Mouse (Mus musculus) limb, embryonic 10.5 days (tissue): ENCODE measurements around the gene Prmt6. TPM values are rescaled to one million over a fixed set of nuclear protein-coding genes. Genes with fewer than 3 reads are reported as not detected.

ENCODE experiments used
- DNase-seq: peaks from one replicate; pipeline ENCODE4 v3.0.0-alpha.2; 2017; ENCODE audit warnings: low spot score
- H3K27ac ChIP-seq: fragments of 300-500 bp; sonication (generic); 2 replicates; pipeline ENCODE4 v1.5.1; 2016; ENCODE audit warnings: mild to moderate bottlenecking
- H3K27me3 ChIP-seq: fragments of 300-500 bp; sonication (generic); 2 replicates; pipeline ENCODE4 v1.6.1; 2016; ENCODE audit warnings: low read depth, mild to moderate bottlenecking; ENCODE audit not compliant: poor library complexity, severe bottlenecking
- H3K36me3 ChIP-seq: fragments of 300-500 bp; sonication (generic); 2 replicates; pipeline ENCODE4 v1.6.1; 2016; ENCODE audit warnings: mild to moderate bottlenecking, moderate library complexity
- H3K4me1 ChIP-seq: fragments of 300-500 bp; sonication (generic); 2 replicates; pipeline ENCODE4 v1.6.1; 2016
- H3K4me3 ChIP-seq: fragments of 300-500 bp; sonication (generic); 2 replicates; pipeline ENCODE4 v1.5.1; 2016; ENCODE audit warnings: mild to moderate bottlenecking, moderate library complexity
- H3K9me3 ChIP-seq: fragments of 300-500 bp; sonication (generic); replicated peaks from 2 replicates; pipeline ENCODE4 v1.6.1; 2016; ENCODE audit warnings: mild to moderate bottlenecking
- WGBS: fragments of 180-500 bp; shearing (Covaris S2); methylation state at CpG from one replicate; pipeline ENCODE4 v1.1.7; 2016; 5-methylcytosine and 5-hydroxymethylcytosine counted together
- polyA plus RNA-seq: library from polyadenylated mRNA; unstranded; fragments of >200 nt; fragmentation: Nextera tagmentation; extraction: Ambion mirVana; gene quantifications from 2 replicates; pipeline ENCODE4 v1.2.1, GENCODE M21; 2016

Prmt6 gene
- polyA plus RNA-seq, result 34.7 and 35.1 TPM in 2 replicates

DNA sequence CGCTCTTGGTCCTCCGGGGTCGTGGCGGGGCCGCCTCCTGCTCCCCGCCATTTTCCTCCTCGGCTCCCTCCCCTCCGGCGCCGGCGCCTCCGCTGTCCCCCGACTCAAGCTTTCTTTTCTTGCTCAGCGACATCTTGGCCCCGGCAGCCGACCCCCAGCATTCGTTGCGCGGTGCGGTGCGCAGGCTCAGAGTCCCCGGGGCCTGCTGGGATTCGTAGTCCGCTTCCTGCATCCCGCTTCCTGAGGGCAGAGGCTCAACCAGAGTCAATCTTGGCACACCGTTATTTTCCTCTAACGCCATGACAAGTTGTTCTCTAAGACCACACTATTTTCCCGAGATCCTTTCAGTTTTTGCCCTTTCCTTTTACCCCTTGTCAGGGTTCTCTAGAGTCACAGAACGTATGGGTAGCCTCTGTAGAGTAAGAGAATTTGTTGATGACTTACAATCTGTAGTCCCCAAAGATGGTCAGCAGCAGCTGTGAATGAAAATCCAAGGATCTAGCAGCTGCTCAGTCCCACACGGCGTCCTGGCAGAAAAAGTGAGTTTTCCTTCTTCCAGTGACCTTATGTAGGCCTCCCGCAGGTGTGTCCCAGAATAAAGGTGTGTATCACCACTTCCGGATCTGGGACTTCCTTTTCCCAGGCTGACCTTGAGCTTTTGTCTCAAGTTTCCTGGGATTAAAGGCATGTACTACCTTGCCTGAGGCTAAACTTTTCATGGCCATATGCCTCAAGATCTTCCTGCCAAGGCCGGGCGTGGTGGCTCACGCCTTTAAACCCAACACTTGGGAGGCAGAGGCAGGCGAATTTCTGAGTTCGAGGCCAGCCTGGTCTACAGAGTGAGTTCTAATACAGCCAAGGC, at the start of gene Prmt6:
Prmt6 (minus strand) TSS at position 160 of the 862 bp plus-strand sequence.
- Histone ChIP-seq H3K27ac (peak within 1 kb of the TSS; percentile 99), H3K4me1 (peaks cover 14% of the 10 kb centered on the region), H3K4me3 (peak within 1 kb of the TSS; percentile 93), H3K27me3 (no peaks in the 10 kb centered on the region), H3K36me3 (peaks cover 19% of the 10 kb centered on the region), H3K9me3 (no peaks in the 10 kb centered on the region)
- WGBS, result 20% methylated on average over 38 of the region's 38 CpGs
- DNase-seq, result peak; percentile 91

DNA sequence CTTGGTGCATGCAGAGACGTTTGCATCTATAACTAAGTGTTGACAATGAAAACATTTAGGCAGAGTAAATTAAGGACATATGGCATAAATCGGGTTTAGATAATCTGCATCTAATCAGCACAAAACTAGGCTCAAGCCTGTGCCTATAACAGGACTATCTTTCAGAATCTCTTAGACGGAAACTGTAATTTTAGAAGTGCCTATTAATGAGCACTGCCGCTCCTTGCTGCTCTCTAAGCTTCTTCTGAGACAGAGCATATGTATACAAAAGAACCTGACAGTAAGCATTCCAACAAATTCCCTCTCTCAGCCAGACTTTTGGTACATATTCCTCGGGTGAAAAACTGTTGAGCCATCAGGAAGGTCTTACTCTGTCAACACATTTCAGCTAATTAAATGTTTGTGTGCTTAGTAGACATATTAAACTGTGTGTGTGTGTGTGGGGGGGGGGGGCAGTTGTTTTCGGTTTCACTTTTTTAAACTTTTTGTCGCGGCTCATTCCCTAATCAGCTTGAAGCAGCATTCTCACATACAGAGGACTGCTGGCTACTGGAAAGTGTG, 39.8 kb upstream of the Prmt6 start:
- H3K27ac ChIP-seq, result no peak overlapping the region
- H3K9me3 ChIP-seq, result no peaks in the 10 kb centered on the region
- no peak overlapping the region for H3K4me3 ChIP-seq
- no peaks in the 10 kb centered on the region for H3K4me1 ChIP-seq
- H3K36me3 ChIP-seq, result no peaks in the 10 kb centered on the region
- WGBS, result 72% methylated on average over 8 of the region's 8 CpGs
- DNase-seq, result no peak
- H3K27me3 ChIP-seq, result no peaks in the 10 kb centered on the region

DNA sequence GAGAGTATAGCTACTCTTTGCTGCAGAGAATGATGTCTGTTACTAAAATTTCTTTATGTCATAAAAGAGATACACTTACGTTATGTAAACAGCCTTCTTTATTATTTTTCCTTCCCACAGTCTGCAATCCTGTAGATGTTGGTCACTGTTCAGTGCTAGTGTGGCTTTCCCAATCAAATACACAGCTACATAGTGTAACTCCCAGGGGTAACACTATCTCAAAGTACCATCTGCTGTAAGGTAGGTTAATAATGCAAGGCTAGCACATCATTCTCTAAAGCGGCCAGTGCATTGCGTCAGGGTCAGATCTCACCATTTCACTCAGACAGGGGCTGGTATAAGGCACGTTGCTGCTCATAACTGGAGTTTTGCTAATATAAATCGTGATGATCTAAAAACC, 31.9 kb upstream of the Prmt6 start:
- DNase-seq, result no peak
- Histone ChIP-seq H3K4me3 (no peak overlapping the region), H3K27ac (no peak overlapping the region), H3K9me3 (no peaks in the 10 kb centered on the region), H3K4me1 (no peaks in the 10 kb centered on the region), H3K36me3 (no peaks in the 10 kb centered on the region), H3K27me3 (no peaks in the 10 kb centered on the region)
- WGBS, result 85% methylated on average over 5 of the region's 5 CpGs

- Histone ChIP-seq H3K9me3 (no peaks in the 10 kb centered on the region), H3K27me3 (no peaks in the 10 kb centered on the region), H3K4me3 (no peak overlapping the region), H3K27ac (no peak overlapping the region), H3K36me3 (no peaks in the 10 kb centered on the region), H3K4me1 (no peaks in the 10 kb centered on the region)
- no peak for DNase-seq
- 73% methylated on average over 2 of the region's 2 CpGs for WGBS
Measured at GRCm38 (mm10) chr3:110267790-110268189, 17.0 kb upstream of the Prmt6 start.

GRCm38 (mm10) chr3:110253105-110253504, 2.3 kb upstream of the Prmt6 start:
- Histone ChIP-seq H3K9me3 (no peaks in the 10 kb centered on the region), H3K27me3 (no peaks in the 10 kb centered on the region), H3K36me3 (no peaks in the 10 kb centered on the region), H3K27ac (no peak overlapping the region), H3K4me3 (no peak overlapping the region), H3K4me1 (peaks cover 14% of the 10 kb centered on the region)
- 93% methylated on average over 4 of the region's 4 CpGs for WGBS
- DNase-seq, result no peak

GRCm38 (mm10) chr3:110249891-110250838, 633 bp downstream of the Prmt6 start:
- Histone ChIP-seq H3K27me3 (no peaks in the 10 kb centered on the region), H3K27ac (peak overlapping the region; percentile 99), H3K4me3 (peak overlapping the region; percentile 93), H3K36me3 (peaks cover 19% of the 10 kb centered on the region), H3K4me1 (peaks cover 14% of the 10 kb centered on the region), H3K9me3 (no peaks in the 10 kb centered on the region)
- DNase-seq, result peak; percentile 85
- under 1% methylated on average over 89 of the region's 89 CpGs for WGBS

DNA sequence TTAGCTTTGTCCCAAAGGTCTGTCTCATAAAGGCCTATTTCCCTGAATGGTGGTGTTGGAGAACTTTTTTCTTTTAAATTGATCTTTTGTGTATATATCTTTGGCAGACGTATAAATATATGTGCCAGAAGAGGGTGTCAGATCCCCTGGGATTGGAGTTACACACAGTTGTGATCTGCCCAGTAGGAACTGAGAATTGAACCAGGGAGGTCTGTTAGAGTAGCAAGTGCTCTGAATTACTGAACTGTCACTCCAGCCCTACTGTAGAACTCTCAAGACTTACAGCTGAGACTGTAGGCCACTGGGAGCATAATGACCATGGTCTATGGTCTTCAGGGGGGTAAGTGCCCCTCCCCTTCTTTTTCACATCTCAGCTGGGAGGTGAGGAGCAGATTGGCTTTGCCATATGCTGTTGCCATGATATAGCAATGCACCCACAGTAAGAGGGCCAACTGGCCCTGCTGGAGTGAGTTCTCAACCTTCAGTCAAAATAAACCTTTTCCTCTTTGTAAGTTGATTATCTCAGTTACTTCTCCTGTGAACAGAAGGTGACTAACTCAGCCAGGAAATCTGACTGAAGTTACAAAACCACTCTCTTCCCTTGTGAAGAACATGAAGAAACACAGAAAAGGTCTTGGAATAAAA, 13.9 kb downstream of the Prmt6 start:
- H3K36me3 ChIP-seq, result no peaks in the 10 kb centered on the region
- WGBS, result 83% methylated on average over 1 of the region's 1 CpGs
- H3K27me3 ChIP-seq, result no peaks in the 10 kb centered on the region
- H3K4me3 ChIP-seq, result no peak overlapping the region
- H3K9me3 ChIP-seq, result no peaks in the 10 kb centered on the region
- H3K27ac ChIP-seq, result no peak overlapping the region
- H3K4me1 ChIP-seq, result no peaks in the 10 kb centered on the region
- DNase-seq, result no peak

Other genes starting within 250 kb of the Prmt6 start
- gene Ntng1, start 107.0 kb downstream of the Prmt6 start, polyA plus RNA-seq, result 0.94 and 1.0 TPM in 2 replicates